Mouse (Mus musculus) CH12.LX (cell line): ENCODE data around the gene Map4k4.

Experiments
- BHLHE40 ChIP-seq: IDR thresholded peaks from 2 replicates; pipeline ENCODE4 v1.6.1; 2011; ENCODE audit warnings: mild to moderate bottlenecking, low read depth, low read length, improper control_type of control experiment
- CHD2 ChIP-seq: IDR thresholded peaks from 2 replicates; pipeline ENCODE4 v1.6.1; 2011; ENCODE audit warnings: low read length, improper control_type of control experiment
- CTCF ChIP-seq, 2 experiments: IDR thresholded peaks in 1 of 2; conservative IDR thresholded peaks in 1 of 2; 2 replicates each; pipeline ENCODE4 v1.5.1; 2011 to 2012; ENCODE audit warnings: low read depth in 2 of 2, low read length in 2 of 2, improper control_type of control experiment in 1 of 2, inconsistent platforms in 1 of 2, mild to moderate bottlenecking in 1 of 2, moderate library complexity in 1 of 2
- E2F4 ChIP-seq: IDR thresholded peaks from 2 replicates; pipeline ENCODE4 v1.6.1; 2011; ENCODE audit warnings: low read depth, low read length, improper control_type of control experiment; ENCODE audit not compliant: insufficient replicate concordance
- ELF1 ChIP-seq: IDR thresholded peaks from 2 replicates; pipeline ENCODE4 v1.6.1; 2014; ENCODE audit warnings: low read depth, mild to moderate bottlenecking, inconsistent platforms, low read length, improper control_type of control experiment
- EP300 ChIP-seq: IDR thresholded peaks from 2 replicates; pipeline ENCODE4 v1.6.1; 2011; ENCODE audit warnings: low read length, improper control_type of control experiment
- MAFK ChIP-seq: IDR thresholded peaks from 2 replicates; pipeline ENCODE4 v1.6.1; 2011; ENCODE audit warnings: low read length, improper control_type of control experiment; ENCODE audit not compliant: insufficient replicate concordance
- MAX ChIP-seq: IDR thresholded peaks from 2 replicates; pipeline ENCODE4 v1.6.1; 2011; ENCODE audit warnings: low read length, improper control_type of control experiment
- MXI1 ChIP-seq: IDR thresholded peaks from 2 replicates; pipeline ENCODE4 v1.6.1; 2011; ENCODE audit warnings: mild to moderate bottlenecking, low read depth, low read length, improper control_type of control experiment
- POLR2A ChIP-seq: IDR thresholded peaks from 2 replicates; pipeline ENCODE4 v1.6.1; 2011; ENCODE audit warnings: low read depth, mild to moderate bottlenecking, improper control_type of control experiment, low read length
- UBTF ChIP-seq: IDR thresholded peaks from 2 replicates; pipeline ENCODE4 v1.6.1; 2012; ENCODE audit warnings: low read depth, mild to moderate bottlenecking, inconsistent platforms, low read length, improper control_type of control experiment, moderate library complexity
- USF1 ChIP-seq: IDR thresholded peaks from 2 replicates; pipeline ENCODE4 v1.6.1; 2014; ENCODE audit warnings: low read depth, mild to moderate bottlenecking, inconsistent platforms, low read length, improper control_type of control experiment
- ZNF384 ChIP-seq: IDR thresholded peaks from 2 replicates; pipeline ENCODE4 v1.6.1; 2012; ENCODE audit warnings: low read depth, low read length, improper control_type of control experiment, inconsistent platforms

GRCm38 (mm10) chr1:39946391-39946790 is 45.7 kb downstream of the Map4k4 start:
- TF ChIP-seq CTCF (conservative IDR thresholded peaks at IDR 0.05 in 1 of 2, IDR thresholded peaks at IDR 0.05 in 1 of 2; ENCODE audit: low read depth in 2 of 2, low read length in 2 of 2) (no peak), EP300 (no peak), MAX (no peak), UBTF (no peak), ZNF384 (no peak), POLR2A (no peak), ELF1 (no peak), MAFK (no peak), E2F4 (no peak), MXI1 (no peak), USF1 (no peak), BHLHE40 (no peak), CHD2 (no peak)
